Mouse (Mus musculus): ENCODE results near the gene Mkks. TPM values are rescaled to one million over a fixed set of nuclear protein-coding genes. Genes with fewer than 3 reads are reported as not detected.
"Not testable (repeated sequence)": the region's sequence is repeated elsewhere in the genome, so short reads cannot be mapped to it uniquely, and the experiment has no call there.

Mkks gene
- polyA plus RNA-seq, 1 experiment from 2014 or later = 5.0 TPM

DNA sequence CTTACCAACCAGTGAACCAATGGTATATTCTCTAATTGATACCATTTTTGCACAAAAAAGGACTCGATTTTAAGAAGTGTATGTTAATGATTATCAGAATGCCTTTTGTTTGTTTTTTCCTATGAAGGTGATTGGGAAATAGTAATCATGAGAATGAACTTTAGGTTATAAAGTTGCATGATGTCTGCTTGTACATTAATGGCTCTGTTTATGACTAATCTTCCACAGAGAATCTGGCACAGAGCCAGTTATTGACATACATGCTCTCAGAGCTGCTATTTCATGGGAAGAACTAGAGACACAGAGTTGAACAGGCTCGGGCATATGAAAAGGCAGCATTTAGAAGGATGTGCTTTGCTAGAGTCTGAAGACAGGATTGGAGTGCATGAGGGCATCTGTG, 4.9 kb upstream of the Mkks start:
- no peak overlapping the region for H3K9ac ChIP-seq (replicated peaks)
- ATAC-seq = no peak
- no peak overlapping the region for H3K27ac ChIP-seq (ENCODE audit: low read depth)
- no peaks in the 10 kb centered on the region for H3K9me3 ChIP-seq (ENCODE audit: low read length)
- peak; percentile 29 for DNase-seq
- no peak overlapping the region for H3K4me2 ChIP-seq (ENCODE audit: low read depth, low read length)
- no peaks in the 10 kb centered on the region for H3K36me3 ChIP-seq (replicated peaks; ENCODE audit: insufficient read depth, low read length)
- no peaks in the 10 kb centered on the region for H3K27me3 ChIP-seq (ENCODE audit: insufficient read depth, low read length)
- TF ChIP-seq EP300 (IDR thresholded peaks at IDR 0.05; ENCODE audit: low read depth) (peak; percentile 57; the same call in 1 of the 2 replicates), CTCF (IDR thresholded peaks at IDR 0.05; ENCODE audit: low read depth) (no peak)
- 62% methylated on average over 2 of the region's 2 CpGs for WGBS (ENCODE audit: insufficient replicate concordance)
- H3K4me3 ChIP-seq (ENCODE audit: low read depth, low read length) = no peak overlapping the region
- peaks cover 10% of the 10 kb centered on the region for H3K4me1 ChIP-seq (ENCODE audit: insufficient read depth)

DNA sequence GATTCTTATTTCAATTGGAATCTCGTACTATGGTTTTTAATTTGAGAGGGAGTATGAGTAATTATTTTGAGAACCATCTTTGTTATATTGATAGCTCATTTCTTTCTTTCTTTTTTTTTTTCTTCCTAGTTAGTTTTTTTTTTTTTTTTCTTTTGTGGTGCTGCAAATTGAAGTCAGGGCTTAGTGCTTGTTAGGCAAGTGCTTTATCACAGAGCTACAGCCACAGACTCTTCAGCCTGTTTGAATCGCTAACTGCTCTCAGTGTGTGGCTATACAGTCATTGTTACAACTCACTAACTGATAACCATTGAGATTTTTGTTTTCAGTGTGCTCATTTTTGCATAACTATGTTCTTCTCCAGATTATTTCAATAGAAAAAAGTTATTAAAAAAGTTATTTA, 3.3 kb upstream of the Mkks start:
- TF ChIP-seq EP300 (IDR thresholded peaks at IDR 0.05; ENCODE audit: low read depth) (no peak), CTCF (IDR thresholded peaks at IDR 0.05; ENCODE audit: low read depth) (no peak)
- Histone ChIP-seq H3K4me1 (ENCODE audit: insufficient read depth) (peaks cover 16% of the 10 kb centered on the region), H3K27ac (ENCODE audit: low read depth) (no peak overlapping the region), H3K4me2 (ENCODE audit: low read depth, low read length) (no peak overlapping the region), H3K9ac (replicated peaks) (no peak overlapping the region), H3K36me3 (replicated peaks; ENCODE audit: insufficient read depth, low read length) (no peaks in the 10 kb centered on the region), H3K4me3 (ENCODE audit: low read depth, low read length) (no peak overlapping the region), H3K9me3 (ENCODE audit: low read length) (no peaks in the 10 kb centered on the region), H3K27me3 (ENCODE audit: insufficient read depth, low read length) (no peaks in the 10 kb centered on the region)
- WGBS (ENCODE audit: insufficient replicate concordance) = 71% methylated on average over 2 of the region's 2 CpGs
- DNase-seq = no peak
- ATAC-seq = no peak

DNA sequence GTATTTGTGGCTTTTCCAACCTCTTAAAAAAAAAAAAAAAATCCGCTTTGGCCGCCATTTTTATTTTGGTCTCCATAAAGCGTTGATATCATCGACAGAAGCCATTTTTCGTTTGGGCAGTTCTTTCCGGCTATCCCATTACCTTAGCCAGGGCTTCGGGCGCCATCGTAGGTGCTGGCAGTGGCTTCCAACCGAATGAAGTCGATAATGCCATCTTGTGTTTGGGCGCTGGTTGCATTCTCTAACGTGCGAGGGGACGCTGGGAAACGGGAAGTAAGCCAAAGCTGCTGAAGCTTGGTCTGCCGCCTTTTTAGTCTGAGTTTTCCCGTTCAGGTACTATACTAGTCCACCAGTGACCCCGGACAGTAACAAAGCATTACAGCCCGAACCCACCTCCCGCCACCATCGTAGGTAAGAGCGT, 772 bp upstream of the Mkks start:
- ATAC-seq = peak; percentile 65
- peak overlapping the region; percentile 96 for H3K27ac ChIP-seq (ENCODE audit: low read depth)

DNA sequence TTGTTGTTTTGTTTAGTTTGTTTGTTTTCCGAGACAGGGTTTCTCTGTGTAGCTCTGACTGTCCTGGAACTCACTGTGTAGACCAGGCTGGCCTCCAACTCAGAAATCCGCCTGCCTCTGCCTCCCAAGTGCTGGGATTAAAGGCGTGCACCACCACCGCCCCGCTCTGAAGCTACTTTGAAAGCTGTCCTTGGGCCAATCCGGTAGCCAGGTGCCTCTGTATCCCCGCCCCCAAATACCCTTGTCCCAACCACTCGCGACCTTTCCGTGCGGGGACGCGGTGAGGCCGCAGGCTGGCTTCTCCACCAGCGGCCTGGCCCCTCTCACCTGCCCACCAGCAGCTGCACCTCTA, 497 bp downstream of the Mkks start:
- 3% methylated on average over 15 of the region's 15 CpGs for WGBS (ENCODE audit: insufficient replicate concordance)
- ATAC-seq = peak; percentile 70
- H3K4me2 ChIP-seq (ENCODE audit: low read depth, low read length) = peak overlapping the region; percentile 60
- DNase-seq; H3K9me3 ChIP-seq (ENCODE audit: low read length); H3K36me3 ChIP-seq (replicated peaks; ENCODE audit: insufficient read depth, low read length); H3K27me3 ChIP-seq (ENCODE audit: insufficient read depth, low read length): not testable (repeated sequence)
- H3K9ac ChIP-seq (replicated peaks) = peak overlapping the region; percentile 74
- peak overlapping the region; percentile 66 for H3K4me3 ChIP-seq (ENCODE audit: low read depth, low read length)
- peak overlapping the region; percentile 96 for H3K27ac ChIP-seq (ENCODE audit: low read depth)
- H3K4me1 ChIP-seq (ENCODE audit: insufficient read depth) = peaks cover 13% of the 10 kb centered on the region

More for the DNA sequence above, 772 bp upstream of the Mkks start:
- peak overlapping the region; percentile 76 for H3K4me2 ChIP-seq (ENCODE audit: low read depth, low read length)
- peaks cover 16% of the 10 kb centered on the region for H3K4me1 ChIP-seq (ENCODE audit: insufficient read depth)
- H3K27me3 ChIP-seq (ENCODE audit: insufficient read depth, low read length) = no peaks in the 10 kb centered on the region
- under 1% methylated on average over 23 of the region's 23 CpGs for WGBS (ENCODE audit: insufficient replicate concordance)
- TF ChIP-seq CTCF (IDR thresholded peaks at IDR 0.05; ENCODE audit: low read depth) (peak; percentile 40; the same call in 1 of the 2 replicates), EP300 (IDR thresholded peaks at IDR 0.05; ENCODE audit: low read depth) (peak; percentile 84)
- H3K4me3 ChIP-seq (ENCODE audit: low read depth, low read length) = peak overlapping the region; percentile 66
- peak overlapping the region; percentile 79 for H3K9ac ChIP-seq (replicated peaks)
- H3K36me3 ChIP-seq (replicated peaks; ENCODE audit: insufficient read depth, low read length) = no peaks in the 10 kb centered on the region
- DNase-seq = peak; percentile 93
- no peaks in the 10 kb centered on the region for H3K9me3 ChIP-seq (ENCODE audit: low read length)

DNA sequence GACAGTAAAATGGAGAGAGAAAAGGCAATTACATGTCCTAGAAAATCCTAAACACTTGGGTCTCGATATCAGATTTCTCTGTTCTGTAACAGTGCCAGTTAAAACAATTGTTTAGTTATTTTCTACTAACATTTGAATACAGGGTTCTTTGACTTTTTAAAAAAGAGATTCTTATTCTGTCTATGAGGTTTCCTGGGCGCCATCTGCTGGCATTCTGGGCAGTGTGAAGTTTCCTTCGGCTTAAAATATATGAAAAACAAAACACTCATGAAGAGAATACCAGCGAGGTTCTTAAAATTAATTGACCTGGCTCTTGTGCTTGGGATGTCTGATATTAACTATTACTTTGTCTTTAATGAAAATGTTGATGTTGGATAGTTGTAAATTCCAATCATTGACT, 4.3 kb downstream of the Mkks start:
- H3K4me1 ChIP-seq (ENCODE audit: insufficient read depth) = peaks cover 6% of the 10 kb centered on the region
- no peak overlapping the region for H3K4me2 ChIP-seq (ENCODE audit: low read depth, low read length)
- 69% methylated on average over 4 of the region's 4 CpGs for WGBS (ENCODE audit: insufficient replicate concordance)
- H3K27ac ChIP-seq (ENCODE audit: low read depth) = no peak overlapping the region
- no peak overlapping the region for H3K4me3 ChIP-seq (ENCODE audit: low read depth, low read length)
- ATAC-seq (no peak), DNase-seq (no peak)
- H3K9ac ChIP-seq (replicated peaks) = no peak overlapping the region
- H3K9me3 ChIP-seq (ENCODE audit: low read length) = no peaks in the 10 kb centered on the region
- TF ChIP-seq CTCF (IDR thresholded peaks at IDR 0.05; ENCODE audit: low read depth) = 0 out of 2 replicates have a peak, but pooled peaks have one; percentile 19
- TF ChIP-seq EP300 (IDR thresholded peaks at IDR 0.05; ENCODE audit: low read depth) = no peak
- peaks cover 16% of the 10 kb centered on the region; the same call in 1 of the 2 replicates for H3K36me3 ChIP-seq (replicated peaks; ENCODE audit: insufficient read depth, low read length)
- no peaks in the 10 kb centered on the region for H3K27me3 ChIP-seq (ENCODE audit: insufficient read depth, low read length)

DNA sequence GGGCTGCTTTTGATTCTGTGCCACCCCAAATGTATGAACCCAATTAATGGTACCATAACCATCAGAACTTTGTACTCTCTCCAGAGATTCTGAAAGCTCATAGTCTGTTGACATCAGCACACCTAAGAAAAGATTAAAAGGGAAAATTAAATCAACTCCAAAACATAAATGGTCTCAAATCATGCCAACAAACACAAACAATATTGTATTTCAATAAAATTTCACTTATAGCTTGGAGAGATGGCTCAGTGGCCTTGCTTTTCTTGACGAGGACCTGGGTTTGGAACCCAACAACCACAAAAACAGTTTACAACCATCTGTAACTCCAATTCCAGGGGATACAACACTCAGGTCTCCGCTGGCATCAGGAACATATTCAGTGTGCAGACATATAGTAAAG, 5.6 kb downstream of the Mkks start, which contains the start of gene AL731706.2:
AL731706.2 (minus strand) TSS at position 101 of the 400 bp plus-strand sequence.
- Histone ChIP-seq H3K36me3 (replicated peaks; ENCODE audit: insufficient read depth, low read length) (peaks cover 27% of the 10 kb centered on the region), H3K27me3 (ENCODE audit: insufficient read depth, low read length) (no peaks in the 10 kb centered on the region), H3K9ac (replicated peaks) (no peak within 1 kb of the TSS), H3K4me2 (ENCODE audit: low read depth, low read length) (no peak within 1 kb of the TSS), H3K27ac (ENCODE audit: low read depth) (no peak within 1 kb of the TSS), H3K9me3 (ENCODE audit: low read length) (no peaks in the 10 kb centered on the region), H3K4me3 (ENCODE audit: low read depth, low read length) (no peak within 1 kb of the TSS), H3K4me1 (ENCODE audit: insufficient read depth) (peaks cover 6% of the 10 kb centered on the region)
- WGBS (ENCODE audit: insufficient replicate concordance) = 82% methylated on average over 2 of the region's 2 CpGs
- no peak for DNase-seq
- ATAC-seq = no peak
- TF ChIP-seq CTCF (IDR thresholded peaks at IDR 0.05; ENCODE audit: low read depth) (no peak), EP300 (IDR thresholded peaks at IDR 0.05; ENCODE audit: low read depth) (no peak)

All from liver, postnatal 0 days (tissue).